Mouse (Mus musculus): ENCODE measurements around the gene Nutf2.

Gene Nutf2

DNA sequence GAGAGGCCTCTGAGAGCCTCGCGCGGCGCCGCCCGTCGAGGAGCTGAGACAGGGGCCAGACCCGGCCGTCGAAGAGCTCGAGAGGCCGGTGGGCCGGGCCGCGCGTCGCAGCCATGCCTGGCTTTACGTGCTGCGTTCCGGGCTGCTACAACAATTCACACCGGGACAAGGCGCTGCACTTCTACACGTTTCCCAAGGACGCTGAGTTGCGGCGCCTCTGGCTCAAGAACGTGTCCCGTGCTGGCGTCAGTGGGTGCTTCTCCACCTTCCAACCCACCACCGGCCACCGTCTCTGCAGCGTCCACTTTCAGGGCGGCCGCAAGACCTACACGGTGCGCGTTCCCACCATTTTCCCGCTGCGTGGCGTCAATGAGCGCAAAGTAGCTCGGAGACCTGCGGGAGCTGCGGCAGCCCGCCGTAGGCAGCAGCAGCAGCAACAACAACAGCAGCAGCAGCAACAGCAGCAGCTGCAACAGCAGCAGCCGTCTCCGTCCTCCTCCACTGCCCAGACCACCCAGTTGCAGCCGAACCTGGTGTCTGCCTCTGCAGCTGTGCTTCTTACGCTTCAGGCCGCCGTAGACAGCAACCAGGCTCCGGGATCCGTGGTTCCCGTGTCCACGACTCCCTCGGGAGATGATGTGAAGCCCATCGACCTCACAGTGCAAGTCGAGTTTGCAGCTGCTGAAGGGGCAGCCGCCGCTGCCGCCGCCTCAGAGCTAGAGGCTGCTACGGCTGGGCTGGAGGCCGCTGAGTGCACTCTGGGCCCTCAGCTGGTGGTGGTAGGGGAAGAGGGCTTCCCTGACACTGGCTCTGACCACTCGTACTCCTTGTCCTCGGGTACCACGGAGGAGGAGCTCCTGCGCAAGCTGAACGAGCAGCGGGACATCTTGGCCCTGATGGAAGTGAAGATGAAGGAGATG, 4.9 kb upstream of the Nutf2 start:
- DNase-seq (ENCODE audit: inconsistent ontology term), result no peak

DNA sequence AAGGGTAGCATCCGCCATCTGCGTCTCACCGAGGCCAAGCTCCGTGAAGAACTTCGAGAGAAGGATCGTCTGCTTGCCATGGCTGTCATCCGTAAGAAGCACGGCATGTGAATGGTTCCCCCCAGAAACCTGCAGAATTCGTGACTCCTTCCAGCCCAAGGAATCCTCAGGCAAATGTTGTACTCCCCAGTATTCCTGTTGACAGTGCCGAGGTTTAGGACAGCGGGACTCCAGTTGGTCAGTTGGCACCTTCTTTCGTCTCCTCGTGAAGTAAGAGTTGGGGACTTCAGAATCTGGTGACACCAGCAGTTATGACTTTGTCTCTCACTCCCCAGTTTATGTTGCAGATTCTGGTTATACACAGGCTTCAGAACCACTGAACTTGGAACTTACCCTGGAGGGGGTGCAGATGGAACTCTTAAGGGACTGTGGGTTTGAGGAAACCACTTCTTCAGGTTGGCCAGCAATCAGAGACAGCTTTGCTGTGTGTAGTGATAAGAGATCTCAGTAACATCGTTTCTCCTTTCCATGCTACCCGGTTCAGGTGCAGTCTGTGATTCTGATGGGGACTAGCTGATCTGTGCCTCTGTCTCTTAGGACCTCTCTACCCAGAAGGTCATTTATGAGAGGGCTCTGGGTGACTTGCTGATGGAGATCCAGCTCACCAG, 4.1 kb upstream of the Nutf2 start:
- DNase-seq (ENCODE audit: inconsistent ontology term), result no peak

DNA sequence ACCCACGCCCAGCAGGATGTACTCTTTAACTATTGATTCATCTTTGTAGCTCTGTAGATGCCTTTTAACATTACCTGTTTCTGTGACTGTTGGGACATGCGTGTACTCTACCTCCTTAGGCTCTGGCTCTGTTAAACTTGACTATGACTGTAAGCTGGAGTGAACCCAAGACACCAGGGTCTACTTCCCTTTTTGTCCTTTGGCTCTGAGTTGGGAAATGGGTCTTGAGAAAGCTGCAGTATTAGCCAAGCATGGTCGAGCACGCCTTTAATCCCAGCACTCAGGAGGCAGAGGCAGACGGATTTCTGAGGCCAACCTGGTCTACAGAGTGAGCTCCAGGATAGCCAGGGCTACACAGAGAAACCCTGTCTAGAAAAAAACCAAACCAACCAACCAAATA, 1.9 kb upstream of the Nutf2 start:
- no peak for DNase-seq (ENCODE audit: inconsistent ontology term)

DNA sequence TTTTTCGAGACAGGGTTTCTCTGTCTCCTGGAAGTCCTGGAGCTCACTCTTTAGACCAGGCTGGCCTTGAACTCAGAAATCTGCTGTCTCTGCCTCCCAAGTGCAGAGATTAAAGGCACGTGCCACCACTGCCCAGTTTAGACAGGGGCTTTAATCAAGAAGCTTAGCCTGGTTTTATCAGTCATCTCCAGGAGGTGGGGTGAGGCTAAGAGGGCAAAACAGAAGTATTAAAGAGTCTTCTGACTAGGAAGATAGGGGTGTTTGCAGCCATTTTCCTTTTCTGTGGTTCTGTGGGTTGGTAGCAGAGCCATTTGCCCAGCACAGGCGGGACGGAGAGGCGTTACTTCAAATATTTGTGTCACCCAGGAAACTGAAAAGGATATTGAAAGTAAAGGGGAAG, 1.1 kb upstream of the Nutf2 start:
- DNase-seq (ENCODE audit: inconsistent ontology term), result no peak

DNA sequence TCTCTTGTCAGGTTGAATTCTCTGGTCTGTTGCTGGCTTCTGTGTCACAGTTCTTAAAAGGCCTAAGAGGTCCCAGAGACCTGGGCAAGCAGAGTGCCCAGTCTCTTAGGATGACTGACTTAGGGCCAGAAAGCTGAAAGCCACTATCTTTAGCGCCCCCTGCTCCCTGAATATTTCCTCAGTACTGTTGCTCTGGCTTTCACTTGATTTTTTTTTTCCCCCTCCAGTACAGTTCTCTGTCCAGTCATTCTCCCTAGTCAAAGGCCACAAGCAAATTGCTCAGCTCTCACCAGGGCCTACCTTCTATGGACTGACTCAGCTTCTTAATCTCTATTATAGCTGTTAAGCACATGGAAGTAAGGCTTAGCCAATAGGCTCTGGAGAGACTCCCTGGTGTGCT, 1.6 kb downstream of the Nutf2 start:
- DNase-seq (ENCODE audit: inconsistent ontology term), result peak; percentile 55

DNA sequence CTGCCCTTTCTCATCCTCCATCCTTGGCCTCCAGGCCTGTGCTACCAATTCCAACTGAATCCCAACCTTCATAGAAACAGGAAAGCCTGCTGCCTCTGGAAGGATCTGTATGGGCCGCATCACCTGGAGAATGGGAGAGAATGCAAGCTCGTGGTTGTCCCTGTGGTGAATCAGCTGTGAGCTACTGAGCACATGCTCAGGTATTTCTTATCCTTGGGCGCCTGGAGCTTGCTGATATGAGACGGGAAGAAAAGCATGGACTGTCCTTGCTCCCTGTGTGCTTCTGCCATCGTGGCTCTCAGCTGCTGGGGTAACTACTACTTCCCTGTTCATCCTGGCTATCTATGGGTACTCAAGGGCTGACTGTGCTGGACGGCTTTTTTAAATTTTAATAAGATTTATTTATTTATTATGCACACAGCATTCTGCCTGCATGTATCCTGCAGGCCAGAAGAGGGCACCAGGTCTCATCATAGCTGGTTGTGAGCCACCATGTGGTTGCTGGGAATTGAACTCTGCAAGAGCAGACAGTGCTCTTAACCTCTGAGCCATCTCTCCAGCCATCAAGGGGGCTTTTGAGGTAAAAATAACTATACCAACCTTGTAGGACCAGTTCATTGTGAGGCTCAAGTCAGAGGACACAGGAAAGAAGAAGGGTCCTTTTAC, 6.1 kb downstream of the Nutf2 start:
- no peak for DNase-seq (ENCODE audit: inconsistent ontology term)

DNA sequence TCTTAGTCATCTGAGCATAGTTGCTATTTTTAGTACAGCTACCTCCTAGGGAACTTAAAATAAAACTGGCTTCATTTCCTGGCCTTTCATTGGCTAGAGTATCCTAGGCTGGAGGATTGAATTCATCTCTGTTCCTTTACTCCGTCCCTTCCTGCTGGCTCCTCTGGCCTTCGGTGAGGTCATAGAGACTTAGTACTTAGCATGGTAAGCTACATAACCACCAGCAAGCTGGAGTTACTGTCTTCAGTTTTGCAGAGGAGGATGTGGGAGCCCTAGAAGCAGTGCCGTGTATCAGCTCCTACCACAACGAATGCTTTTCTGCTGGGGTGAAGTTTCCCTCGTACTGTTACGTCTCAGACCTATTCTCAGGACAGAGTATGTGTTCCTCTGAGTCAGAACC, 13.9 kb downstream of the Nutf2 start:
- DNase-seq (ENCODE audit: inconsistent ontology term), result no peak

DNA sequence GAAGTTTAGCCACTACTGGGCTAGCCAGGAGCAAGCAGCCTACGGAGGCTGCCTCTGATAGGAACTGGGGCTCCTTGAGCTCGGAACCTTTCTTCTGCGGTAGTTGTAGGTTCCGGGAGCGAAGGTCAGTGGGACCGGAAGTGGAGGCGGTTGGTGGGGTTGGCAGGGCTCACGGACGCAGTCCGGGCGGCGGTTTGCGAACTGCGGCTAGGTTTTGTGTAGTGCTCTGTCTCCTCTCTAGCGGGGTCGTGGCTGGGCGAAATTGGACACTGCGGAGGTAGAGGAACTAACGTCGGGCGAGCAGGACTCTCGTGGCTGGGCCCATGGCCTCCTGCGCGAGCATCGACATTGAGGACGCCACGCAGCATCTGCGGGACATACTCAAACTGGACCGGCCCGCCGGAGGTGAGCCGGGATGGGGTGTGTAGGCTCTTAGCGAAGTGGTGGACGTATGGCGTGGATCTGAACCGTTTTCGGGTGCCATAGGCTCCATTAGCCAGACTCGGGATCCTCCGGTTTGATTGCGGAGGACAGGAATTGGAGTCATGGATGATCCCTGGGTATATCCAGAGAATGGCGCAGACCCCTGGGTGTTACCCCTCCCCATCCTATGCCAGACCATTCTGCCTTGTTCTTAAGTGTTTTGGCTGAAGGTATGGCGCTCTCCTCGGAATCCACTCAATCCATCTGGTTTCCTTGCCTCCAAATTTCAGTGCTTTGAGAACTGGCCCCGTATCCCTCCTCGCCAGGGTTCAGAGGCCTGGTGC, 20.6 kb downstream of the Nutf2 start, which contains the start of gene Edc4:
Edc4 (plus strand) TSS at position 128 of the 767 bp plus-strand sequence.
- DNase-seq (ENCODE audit: inconsistent ontology term), result peak; percentile 88

DNA sequence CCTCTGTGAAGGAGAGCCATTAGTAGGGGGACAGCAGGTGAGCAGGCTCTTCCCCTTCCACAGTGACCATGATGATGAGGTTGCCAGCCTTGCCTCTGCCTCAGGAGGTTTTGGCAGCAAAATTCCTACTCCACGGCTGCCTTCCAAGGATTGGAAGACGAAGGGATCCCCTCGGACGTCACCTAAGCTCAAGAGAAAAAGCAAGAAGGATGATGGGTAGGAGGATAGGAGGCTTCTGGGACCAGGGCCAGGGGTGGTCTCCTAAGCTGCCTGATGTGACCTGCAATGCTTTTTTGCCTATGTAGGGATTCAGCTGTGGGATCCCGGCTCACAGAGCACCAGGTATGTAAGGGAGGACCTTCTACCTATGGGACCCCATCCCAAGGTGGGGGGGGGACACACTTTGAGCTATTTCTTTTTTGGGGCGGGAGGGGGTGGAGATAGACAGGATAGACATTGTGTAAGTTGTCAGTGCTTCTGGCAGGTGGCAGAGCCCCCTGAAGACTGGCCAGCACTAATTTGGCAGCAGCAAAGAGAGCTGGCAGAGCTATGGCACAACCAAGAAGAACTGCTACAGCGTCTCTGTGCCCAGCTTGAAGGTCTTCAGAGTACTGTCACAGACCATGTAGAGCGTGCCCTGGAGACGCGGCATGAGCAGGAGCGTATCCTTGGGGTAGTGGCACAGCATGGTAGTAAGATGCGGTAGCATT, 29.5 kb downstream of the Nutf2 start:
- DNase-seq (ENCODE audit: inconsistent ontology term), result no peak

DNA sequence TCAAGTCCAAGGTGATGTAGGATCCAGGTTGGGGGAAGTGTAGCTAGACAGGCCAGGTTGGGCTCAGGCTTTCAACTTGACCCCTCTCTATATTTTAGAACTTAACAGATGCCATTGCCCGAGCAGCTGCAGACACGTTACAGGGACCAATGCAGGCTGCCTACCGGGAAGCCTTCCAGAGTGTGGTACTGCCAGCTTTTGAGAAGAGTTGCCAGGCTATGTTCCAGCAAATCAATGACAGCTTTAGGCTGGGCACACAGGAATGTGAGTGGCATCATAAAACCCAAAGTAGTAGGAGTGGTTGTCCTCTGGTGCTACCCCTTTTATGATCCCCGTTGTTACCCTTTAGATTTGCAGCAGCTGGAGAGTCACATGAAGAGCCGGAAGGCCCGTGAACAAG, 30.5 kb downstream of the Nutf2 start:
- no peak for DNase-seq (ENCODE audit: inconsistent ontology term)

DNA sequence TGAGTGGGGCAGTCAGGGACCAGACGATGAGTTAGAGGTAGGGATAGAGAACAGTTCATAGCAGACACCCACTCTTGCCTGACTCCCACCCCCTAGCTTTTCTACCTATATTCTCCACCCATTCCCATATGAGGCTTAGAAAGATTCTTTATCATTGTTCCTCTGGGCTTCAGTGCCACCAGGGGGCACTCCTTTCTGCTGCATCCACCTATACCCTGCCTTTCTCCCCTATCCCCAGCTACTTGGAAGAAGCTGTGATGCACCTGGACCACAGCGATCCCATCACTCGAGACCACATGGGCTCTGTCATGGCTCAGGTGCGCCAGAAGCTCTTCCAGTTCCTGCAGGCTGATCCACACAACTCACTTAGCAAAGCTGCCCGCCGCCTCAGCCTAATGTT, 32.1 kb downstream of the Nutf2 start:
- no peak for DNase-seq (ENCODE audit: inconsistent ontology term)

DNA sequence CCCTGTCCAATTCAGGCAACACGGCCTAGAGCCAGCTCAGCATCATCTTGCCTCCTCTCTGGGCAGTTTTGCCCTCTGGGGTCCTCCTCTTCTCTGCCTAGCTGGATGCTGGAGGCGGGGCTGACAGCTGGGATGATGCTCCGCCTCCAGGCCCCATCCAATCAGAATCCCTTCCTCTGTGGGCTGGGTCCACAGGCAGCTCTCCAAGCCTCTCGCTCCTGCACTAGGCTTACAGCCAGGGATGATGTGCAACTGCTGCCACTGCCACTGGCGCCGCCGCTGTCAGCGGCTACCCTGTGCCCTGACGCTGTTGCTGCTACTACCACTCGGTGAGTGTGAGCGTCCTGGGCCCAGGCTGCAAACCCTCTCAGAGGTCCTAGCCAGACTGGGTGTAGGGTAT, 33.0 kb downstream of the Nutf2 start, which contains the start of gene Nrn1l:
Nrn1l (plus strand) TSS at position 229 of the 400 bp plus-strand sequence.
- peak; percentile 85 for DNase-seq (ENCODE audit: inconsistent ontology term)

DNA sequence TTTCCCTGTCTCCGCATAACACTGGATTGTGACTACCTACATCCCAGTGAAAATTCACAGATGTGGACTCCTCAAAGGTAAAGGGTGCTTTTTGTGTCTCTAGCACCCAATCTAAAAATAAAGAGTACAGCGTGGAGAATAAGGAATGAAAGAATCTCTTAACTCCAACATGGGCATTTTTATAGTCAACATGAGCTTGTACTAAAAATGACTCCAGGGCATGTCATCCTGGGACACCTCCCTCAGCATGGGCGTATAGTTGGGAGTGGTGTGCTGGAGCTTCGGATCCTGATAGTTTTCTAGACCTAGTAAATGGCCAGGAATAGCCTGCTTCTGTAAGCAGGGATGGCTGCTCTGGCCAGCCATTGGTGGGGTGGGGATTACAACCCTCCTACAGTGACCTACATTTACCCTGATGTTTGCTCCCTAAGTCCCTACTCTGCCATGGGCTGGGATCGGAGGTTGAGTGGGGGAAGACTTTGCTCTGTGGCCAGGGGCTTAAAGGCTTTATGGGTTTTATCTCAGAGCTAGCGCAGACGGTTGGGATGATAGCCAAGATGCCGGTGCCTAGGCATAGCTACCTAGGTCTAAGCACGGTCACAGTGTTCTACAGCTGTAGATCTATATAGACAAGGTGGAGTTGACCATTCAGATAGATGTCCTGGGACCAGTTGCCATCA, 37.6 kb downstream of the Nutf2 start:
- no peak for DNase-seq (ENCODE audit: inconsistent ontology term)

DNA sequence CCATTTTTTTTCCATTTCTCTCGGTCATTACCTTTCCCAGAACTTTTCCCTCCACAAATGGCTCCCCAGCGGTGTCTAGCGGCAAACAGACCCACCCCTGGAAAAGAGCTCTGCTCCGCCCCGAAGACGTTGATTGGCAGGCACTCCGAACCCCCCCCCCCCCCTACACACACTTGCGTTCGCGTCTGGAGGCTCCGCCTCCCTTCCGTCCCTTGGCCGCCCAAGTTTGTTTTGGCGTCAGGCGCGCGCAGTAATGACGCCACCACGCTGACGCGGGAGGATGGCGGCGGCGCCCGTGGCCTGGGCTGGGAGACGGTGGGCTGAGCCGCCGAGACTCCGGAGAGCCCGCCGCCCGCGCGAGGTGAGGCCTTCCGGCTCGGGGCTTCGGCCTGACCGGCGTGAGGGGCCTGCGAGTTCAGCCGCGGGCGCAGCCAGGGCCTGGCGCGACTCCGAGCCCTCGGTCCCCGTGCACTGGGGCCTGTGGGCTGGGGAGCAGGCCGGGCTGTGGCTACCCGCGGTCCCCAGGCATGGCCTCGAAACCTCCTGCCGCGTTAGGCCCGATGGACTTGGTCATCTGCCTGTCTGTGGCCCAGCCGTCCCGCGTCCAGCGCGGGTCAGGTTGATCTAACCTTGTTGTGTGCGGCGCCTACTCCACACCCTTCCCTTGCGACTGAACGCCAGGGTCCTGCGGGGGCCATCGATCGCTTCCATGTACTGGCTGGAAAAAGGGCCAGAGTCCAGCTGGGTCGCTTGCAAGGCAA, 40.0 kb downstream of the Nutf2 start, which contains the start of gene Pskh1:
Pskh1 (plus strand) TSS at position 262 of the 761 bp plus-strand sequence.
- DNase-seq (ENCODE audit: inconsistent ontology term), result peak; percentile 97

DNA sequence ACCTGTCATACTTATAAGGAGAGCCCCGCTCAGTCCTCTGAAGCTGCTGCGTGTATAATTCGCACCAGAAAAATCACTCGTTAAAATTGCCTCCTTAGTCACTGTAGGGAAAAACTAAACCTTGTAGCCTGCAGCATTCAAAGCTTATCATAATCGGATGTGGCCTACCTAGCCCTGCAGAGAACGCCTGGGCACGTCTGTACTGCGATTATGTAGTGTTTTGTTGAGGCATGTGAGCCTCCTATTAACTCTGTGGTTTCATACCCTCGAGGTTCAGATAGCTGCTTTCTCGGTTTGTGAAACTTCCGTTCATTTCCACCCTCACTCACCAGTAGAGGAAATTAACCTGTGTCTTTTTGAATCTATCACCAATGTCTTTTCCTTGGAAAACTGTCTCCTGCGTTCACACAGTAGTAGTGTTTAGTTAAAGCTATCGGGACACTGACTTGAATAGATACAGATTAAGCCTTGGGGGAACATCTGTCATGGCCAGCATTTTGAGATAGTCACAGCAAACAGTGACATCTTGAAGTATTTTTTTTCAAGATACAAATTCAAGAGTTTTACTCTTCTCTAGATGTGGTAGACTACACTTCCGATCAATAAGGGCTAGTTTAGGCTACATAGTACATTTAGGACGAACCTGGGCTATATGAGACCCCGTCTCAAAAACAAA, 40.7 kb downstream of the Nutf2 start:
- no peak for DNase-seq (ENCODE audit: inconsistent ontology term)

DNA sequence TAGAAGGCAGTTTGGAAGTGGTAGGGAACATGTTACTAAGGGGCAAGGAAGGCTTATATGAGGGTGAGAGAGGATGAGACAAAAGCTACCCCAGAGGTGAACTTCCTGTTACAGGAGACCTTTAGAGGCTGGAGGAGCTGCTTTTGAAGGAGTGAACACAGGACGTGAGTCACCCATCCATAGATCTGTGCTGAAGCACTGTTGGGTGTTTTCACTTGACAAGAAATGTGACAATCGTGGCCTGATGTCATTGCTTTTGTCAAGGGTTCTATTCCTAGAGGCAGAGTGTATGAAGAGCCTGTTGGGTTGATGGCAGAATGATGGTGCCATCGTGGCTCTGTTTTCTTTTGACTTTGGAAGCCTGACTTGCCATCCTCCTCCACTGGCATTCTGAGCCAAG, 59.0 kb downstream of the Nutf2 start:
- DNase-seq (ENCODE audit: inconsistent ontology term), result no peak

DNA sequence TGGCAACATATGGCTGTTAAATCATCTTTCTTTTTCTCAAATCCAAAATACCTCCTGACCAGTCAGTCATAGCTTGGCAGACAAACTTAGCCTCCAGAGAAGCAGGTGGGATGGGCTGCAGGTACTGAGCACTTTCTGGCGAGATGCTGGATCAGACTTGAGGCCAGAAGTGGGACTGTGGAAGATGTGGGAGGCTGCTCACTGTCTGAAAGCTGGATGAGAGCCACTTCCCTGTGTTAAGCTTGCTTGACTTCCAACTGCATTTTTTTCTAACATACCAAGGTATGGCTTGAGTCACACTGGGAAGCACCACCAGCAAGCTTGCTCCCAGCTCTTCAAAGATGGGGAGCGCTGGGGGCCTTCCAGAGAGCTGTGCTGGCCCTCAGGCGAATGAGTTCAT, 64.7 kb downstream of the Nutf2 start:
- DNase-seq (ENCODE audit: inconsistent ontology term), result no peak

All from Muller cell, postnatal 12 days (primary cell).